Mouse (Mus musculus): ENCODE results near the gene Ppp5c. TPM values are rescaled to one million over a fixed set of nuclear protein-coding genes. Genes with fewer than 3 reads are reported as not detected.

Ppp5c gene
- polyA plus RNA-seq, 3 experiments from 2014 or later = 55.1 to 67.1 (median 62.0) TPM

DNA sequence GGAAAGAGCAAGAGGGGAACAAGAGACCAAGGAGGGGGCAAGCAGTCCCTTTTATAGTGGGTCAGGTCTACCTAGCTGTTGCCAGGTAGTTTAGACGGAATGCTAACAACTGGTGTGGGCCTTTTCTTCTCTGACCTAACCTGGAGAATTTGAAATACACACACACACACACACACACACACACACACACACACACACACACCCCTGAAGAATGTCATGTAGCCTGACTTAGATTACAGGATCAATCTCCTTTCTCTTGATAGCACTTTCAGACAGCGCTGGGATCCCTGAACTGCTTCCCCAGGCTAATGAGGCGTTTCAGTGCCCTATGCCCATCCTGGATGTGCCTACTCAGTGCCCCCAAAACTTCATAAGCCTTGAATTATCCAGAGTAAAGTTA lies 49.1 kb downstream of the Ppp5c start:
- no peak for ATAC-seq

DNA sequence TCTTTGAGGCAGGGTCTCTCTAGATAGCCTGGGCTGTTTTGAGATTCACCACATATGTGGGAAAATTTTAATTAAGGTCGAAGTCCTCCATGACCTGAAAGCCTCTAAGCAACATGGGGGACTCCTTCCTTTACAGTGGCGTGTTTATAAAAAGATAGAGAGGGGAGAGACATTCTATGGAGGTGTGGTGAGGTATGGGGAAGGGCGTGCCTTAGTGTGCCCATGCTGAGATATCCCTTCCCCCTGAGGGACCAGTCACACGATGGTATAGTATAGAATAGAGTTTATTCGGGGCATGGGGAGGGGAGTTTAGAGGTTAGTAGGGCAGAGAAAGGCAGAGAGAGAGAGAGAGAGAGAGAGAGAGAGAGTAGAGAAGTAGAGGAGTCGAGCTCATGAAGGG lies 49.6 kb downstream of the Ppp5c start:
- ATAC-seq = no peak

DNA sequence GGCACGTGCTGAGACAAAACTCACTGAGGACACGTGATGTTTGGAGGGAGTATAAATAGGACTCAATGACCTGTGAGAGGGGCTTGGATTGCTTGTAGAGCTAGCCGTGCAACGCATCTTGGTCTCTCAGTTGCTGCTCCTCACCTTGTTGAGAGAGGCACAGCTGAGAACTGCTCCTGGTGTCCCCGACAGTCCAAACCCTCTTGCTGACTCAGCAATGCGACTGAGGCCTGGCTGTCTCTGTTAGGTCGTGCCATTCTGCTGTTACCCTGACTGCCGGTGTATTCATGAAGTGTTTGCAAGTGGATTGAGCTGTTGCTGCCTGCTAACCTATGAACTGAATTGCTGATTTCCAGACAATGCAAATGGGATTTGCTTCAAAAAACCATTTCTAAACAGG lies 51.4 kb downstream of the Ppp5c start:
- ATAC-seq = no peak

DNA sequence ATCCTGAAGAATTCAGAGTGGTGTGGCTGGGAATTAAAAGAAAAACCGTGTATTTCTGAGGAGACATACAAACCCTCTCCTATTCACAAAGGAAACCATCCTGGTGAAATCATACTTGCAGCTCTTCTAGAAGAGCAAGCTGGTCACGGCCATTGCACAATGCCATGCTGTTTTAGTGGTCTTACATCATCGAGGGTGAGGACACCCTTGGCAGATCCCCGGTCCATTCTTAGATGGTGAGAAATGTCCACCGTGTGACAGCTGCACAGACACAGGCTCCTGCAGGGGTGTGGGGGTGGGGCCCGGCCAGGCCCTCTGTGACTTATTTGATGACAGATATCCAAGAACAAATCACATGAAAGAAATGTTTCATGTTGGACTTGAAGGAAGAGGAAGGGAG lies 53.7 kb downstream of the Ppp5c start:
- no peak for ATAC-seq

DNA sequence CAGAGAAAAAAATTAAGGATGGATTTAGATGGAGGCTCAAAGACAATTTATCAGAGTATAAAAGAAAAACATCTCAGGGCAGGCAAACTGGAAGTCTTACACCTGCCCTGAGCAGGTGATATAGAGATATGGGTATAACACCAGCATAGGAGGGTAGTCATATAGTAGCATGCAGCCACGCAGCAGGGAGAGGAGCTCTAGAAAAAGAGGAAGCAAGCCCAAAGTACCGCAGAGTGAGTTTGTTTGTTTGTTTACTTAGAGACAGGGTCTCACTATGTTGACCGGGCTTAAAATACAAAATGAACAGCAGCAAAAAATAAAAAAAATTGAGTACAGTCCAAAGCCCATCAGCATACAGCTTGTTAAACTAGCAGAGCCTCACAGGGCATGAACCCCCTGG lies 56.6 kb downstream of the Ppp5c start:
- ATAC-seq = no peak

DNA sequence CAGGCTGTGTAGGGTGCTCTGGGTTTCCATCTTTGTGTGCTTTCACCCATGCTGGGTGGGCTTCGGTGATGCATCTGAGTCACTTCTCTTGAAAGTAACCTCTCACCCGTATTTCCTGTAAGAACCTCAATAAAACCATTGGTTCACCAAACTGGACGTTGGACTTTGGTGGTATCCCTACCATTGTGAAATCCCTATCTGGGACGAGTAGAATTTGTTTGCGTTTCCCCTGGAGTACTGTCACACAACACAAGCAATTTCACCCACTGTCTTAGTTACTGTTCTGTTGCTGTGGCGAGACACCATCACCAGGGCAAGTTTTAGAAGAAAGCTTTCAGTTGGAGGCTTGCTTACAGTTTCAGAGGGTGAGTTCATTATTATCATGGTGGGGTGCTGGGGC lies 59.3 kb downstream of the Ppp5c start:
- no peak for ATAC-seq

DNA sequence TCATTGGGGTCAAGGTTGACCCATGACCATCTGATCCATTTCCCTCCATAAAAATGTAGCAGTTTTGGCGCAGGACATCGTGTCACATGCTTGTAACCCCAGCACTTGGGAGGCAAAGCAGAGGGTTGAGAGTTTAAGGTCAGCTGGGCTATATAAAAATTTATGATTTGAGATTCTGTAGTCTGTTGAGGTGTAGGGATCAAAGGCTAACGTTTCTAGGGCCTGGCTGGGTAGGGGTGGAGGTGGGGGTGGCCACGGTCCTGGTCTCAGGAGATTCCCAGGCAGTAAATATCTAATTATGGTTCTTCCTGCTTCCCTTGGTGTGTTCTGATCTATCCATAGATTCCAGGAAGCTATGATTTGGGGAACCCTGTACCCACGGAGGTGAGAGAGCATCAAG lies 66.0 kb downstream of the Ppp5c start:
- no peak for ATAC-seq

DNA sequence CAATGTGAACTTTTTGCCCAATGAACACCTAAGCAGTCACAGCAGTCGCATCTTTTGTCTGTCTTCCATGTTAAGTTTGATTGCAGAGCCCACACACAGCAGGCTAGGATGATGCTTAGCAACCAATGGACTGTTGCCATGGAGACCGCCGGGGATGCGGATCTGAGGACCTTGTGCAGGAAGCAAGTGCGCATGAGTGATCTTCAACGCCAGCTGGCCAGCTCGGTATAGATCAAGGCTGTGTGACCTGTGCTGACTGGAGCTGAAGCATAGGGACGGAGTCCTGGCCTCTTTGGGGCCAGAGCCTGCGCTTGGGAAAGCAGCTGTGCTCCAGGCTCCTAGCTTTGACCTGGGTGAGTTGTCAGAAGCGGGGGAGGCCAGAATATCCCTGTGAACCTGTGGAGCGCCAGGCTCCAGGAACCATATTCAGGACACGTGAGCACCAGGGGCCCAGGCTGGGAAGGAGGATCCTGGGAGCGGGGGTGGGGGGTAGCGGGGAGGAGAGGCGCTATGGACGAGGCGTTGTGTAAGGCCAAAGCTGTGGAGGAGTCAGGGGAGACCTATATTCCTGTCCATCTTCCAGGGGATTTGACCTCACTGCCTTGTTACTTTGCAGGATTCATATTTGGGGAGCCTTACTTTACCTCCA lies 68.1 kb downstream of the Ppp5c start, which contains the start of gene Pnmal1:
Gene Pnmal1 (plus strand): TSS at position 141 of the 649 bp plus-strand sequence.
- no peak for ATAC-seq

DNA sequence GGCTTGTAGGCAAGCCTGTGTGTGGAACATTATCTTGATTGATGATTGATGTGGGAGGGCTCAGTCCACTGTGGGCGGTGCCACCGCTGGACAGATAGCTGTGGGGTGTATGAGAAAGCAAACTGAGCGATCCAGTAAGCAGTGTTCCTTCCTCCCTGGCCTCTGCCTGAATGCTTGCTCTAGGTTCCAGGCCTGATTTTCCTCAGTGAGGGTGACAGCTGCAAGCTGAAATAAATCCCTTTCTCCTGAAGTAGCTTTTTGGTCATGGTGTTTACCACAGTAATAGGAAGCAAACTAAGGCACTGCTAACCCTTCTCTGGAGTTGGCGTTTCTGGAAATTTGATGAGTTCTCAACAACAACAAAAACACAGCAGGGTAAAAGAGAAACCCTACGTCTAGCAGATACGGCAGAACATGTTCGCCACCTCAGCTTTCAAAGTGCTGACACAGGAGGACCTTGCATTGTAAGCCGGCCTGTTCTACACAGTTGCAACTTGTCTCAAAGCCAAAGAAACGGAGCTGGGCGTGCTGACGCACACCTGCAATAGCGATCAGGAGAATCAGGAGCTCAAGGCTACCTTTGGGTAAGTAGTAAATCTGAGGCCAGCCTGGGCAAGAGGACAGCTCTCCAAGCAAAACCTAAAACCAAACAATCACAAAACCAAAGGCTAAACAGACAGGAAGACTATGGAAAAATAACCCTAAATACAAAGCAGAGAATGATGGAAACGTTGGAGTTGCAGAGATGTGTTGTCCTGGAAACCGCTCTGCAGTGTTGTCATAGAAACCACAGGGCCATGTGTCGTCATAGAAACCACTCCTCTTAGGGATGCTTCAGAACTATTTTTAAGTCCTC lies 71.1 kb downstream of the Ppp5c start:
- ATAC-seq = no peak

DNA sequence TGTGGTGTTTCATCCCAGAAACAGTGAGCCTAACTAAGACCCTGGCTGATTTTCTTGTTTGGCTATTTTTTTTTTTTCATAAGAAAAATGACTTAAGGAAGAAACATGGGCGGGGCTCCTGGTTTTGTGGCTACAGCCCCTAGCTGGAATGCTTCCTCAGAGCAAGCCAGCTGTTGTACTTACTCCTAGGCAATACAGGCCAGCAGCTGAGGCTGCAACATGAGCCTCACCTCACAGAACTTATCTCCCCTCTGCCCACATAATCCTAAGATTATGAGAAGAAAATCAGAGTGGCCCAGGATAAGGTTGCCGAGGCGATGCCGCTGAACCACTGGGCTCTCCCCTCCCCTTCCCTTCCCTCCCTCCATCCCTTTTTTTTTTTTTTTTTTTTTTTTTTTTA lies 72.0 kb downstream of the Ppp5c start:
- ATAC-seq = no peak

Other genes with a start within 250 kb of the Ppp5c start
- 100 to 1,000 TPM; 134 to 155 (median 155) TPM for gene Slc1a5, start 246.6 kb downstream of the Ppp5c start, polyA plus RNA-seq (2017; shearing (Covaris generic))
- 10 to 100 TPM; 16.1 to 24.1 (median 19.7) TPM for gene Strn4, start 212.0 kb downstream of the Ppp5c start, polyA plus RNA-seq (2017; shearing (Covaris generic))
- gene Fkrp, start 211.2 kb downstream of the Ppp5c start, polyA plus RNA-seq (2017; shearing (Covaris generic)) = 1 to 10 TPM; 5.7 to 9.6 (median 8.9) TPM
- 10 to 100 TPM; 38.3 to 51.4 (median 47.1) TPM for gene Prkd2, start 185.0 kb downstream of the Ppp5c start, polyA plus RNA-seq (2017; shearing (Covaris generic))
- gene Dact3, start 152.6 kb downstream of the Ppp5c start, polyA plus RNA-seq (2017; shearing (Covaris generic)) = not detected
- not detected for gene Gng8, start 136.1 kb downstream of the Ppp5c start, polyA plus RNA-seq (2017; shearing (Covaris generic))
- 1 to 10 TPM; 4.3 to 8.2 (median 7.1) TPM for gene Ptgir, start 121.4 kb downstream of the Ppp5c start, polyA plus RNA-seq (2017; shearing (Covaris generic))
- 100 to 1,000 TPM in 2 of 3 experiments, 10 to 100 TPM in 1; 51.8 to 255 (median 105) TPM for gene Calm3, start 103.8 kb downstream of the Ppp5c start, polyA plus RNA-seq (2017; shearing (Covaris generic))
- not detected for gene Pnmal2, start 83.2 kb downstream of the Ppp5c start, polyA plus RNA-seq (2017; shearing (Covaris generic))
- gene Pnmal1, start 68.2 kb downstream of the Ppp5c start, polyA plus RNA-seq (2017; shearing (Covaris generic)) = not detected
- gene Gm42372, start 44.8 kb downstream of the Ppp5c start, polyA plus RNA-seq (2017; shearing (Covaris generic)) = 1 to 10 TPM; 3.7 to 5.7 (median 5.2) TPM
- under 1 TPM in 2 of 3 experiments, not detected in 1; 0.09 to 0.15 TPM for gene Ccdc8, start 35.2 kb downstream of the Ppp5c start, polyA plus RNA-seq (2017; shearing (Covaris generic))
- gene Hif3a, start 34.5 kb upstream of the Ppp5c start, polyA plus RNA-seq (2017; shearing (Covaris generic)) = under 1 TPM in 2 of 3 experiments, not detected in 1; 0.42 to 0.47 TPM
- gene Psg16, start 46.1 kb upstream of the Ppp5c start, polyA plus RNA-seq (2017; shearing (Covaris generic)) = 1 to 10 TPM in 2 of 3 experiments, not detected in 1; 1.2 to 1.5 TPM
- gene Ceacam3, start 122.4 kb upstream of the Ppp5c start, polyA plus RNA-seq (2017; shearing (Covaris generic)) = under 1 TPM in 1 of 3 experiments, not detected in 2; 0.11 TPM
- gene Psg29, start 175.6 kb upstream of the Ppp5c start, polyA plus RNA-seq (2017; shearing (Covaris generic)) = not detected